Mouse (Mus musculus): Measurements from ENCODE around the gene Pfkfb3.

DNA sequence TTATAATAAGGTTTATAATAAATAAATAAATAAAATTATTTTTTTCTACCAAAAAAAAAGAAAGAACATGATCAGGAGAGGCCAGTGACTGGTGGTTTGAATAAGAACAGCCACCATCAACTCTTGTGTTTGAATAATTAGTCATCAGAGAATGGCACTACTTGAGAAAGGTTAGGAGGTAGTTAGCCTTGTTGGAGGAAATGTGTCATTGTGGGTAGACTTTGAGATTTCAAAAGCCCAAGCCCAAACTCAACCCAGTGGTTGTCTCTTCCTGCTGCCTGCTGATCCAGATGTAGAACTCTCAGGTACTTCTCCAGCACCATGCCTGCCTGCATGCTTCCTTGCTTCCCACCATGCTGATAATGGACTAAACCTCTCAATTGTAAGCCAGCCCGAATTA, 41.8 kb downstream of the Pfkfb3 start:
- TF ChIP-seq CTCF (IDR thresholded peaks at IDR 0.05; ENCODE audit: low read depth) (no peak), EP300 (IDR thresholded peaks at IDR 0.05; ENCODE audit: low read depth) (no peak)
